Mouse (Mus musculus): Measurements from ENCODE around the gene Dscam.

Gene Dscam

GRCm38 (mm10) chr16:97018304-97018703, 152.2 kb downstream of the Dscam start:
- DNase-seq (ENCODE audit: low spot score), result no peak

GRCm38 (mm10) chr16:97017171-97017738, 153.3 kb downstream of the Dscam start:
- DNase-seq (ENCODE audit: low spot score), result peak; percentile 27

DNA sequence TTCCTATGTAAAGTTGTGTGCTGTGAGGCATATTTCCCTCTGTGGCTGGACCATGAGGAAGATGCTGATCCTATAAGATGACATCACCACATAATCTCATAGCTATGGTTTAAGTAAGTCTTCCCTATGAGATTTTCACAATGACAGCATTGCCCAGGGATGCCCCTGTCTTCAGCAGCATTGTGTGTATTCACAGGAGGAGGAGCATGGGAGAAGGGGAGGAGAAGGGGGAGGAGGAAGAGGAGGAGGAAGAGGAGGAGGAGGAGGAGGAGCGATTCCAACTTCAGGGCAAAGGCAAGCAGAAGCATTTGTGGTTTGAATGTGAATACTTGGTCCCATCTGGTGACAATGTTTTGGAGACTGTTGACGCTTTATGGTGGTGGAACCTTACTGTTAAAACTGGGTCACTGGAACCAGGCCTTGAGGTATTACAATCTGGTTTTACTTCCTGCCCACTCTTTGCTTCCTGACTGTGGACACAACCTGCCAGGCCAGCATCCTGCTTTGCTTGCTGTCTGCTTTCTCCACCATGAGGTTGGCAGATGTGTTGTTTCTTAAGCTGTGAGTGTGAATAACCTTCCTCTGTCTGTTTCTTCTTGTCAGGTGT, 154.2 kb downstream of the Dscam start:
- no peak for DNase-seq (ENCODE audit: low spot score)

DNA sequence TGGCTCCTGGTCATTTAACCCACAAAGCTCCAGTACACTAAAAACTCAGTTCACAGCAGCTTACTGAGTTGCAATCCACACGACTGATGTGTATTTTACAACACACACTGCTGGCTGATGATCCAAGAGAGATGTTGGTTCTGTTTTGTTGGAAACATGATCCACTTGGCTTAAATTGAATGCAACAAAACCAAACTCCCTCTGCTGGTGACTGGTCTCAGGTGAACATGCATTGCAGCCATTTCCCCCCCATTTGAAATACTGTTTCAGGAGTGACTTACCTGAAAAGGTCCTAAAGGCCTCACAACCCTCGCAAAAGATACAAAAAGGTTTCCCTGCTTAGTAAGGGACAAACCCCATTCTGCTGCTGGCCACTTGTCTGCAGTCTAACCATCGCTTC, 156.2 kb downstream of the Dscam start:
- peak; percentile 16 for DNase-seq (ENCODE audit: low spot score)

GRCm38 (mm10) chr16:97009116-97010055, 161.2 kb downstream of the Dscam start:
- DNase-seq (ENCODE audit: low spot score), result no peak

DNA sequence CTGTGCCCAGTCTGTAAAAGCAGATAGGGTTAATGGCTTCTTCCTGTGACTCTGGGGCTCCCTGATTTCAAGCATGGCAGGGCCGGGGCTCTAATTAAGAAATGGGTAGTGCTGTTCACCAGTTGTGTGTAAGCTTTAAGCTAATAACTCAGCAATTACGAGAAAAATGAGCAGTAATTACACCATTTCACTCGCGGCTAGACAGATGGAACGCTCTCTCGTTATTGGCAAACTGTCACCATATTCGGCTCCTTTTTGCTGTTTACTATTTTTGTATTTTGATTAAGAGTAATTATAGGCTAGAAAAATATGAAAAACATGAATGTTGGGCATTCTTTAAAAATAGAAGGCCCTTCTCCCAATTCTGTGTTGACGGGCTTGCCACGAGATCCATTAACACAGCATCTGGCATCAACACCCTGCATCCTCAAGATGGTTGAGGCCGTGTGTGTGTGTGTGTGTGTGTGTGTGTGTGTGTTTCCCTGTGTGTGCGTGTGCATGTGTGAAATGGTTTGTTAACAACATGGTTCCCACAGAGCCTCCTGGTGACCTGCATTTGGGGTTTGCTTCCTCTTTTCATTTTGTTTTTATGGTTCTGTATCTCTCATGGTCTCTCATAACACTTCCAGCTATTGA, 162.5 kb downstream of the Dscam start:
- no peak for DNase-seq (ENCODE audit: low spot score)

DNA sequence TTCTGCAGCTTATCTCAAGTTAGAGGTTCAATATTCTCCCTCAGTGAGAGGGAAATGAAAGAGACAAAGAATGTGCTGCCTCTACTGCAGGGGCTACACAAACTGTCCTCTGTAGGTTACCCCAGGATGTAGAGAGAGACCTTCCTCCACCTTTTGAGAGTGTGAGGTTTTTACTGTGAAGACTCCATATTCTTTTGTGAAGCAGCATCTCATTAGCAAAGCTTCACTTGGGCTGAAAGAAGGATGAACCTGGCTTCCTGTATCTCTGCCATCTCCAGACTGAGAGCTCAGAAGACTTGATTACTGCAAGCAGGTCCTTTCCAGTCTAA, 163.7 kb downstream of the Dscam start:
- DNase-seq (ENCODE audit: low spot score), result no peak

DNA sequence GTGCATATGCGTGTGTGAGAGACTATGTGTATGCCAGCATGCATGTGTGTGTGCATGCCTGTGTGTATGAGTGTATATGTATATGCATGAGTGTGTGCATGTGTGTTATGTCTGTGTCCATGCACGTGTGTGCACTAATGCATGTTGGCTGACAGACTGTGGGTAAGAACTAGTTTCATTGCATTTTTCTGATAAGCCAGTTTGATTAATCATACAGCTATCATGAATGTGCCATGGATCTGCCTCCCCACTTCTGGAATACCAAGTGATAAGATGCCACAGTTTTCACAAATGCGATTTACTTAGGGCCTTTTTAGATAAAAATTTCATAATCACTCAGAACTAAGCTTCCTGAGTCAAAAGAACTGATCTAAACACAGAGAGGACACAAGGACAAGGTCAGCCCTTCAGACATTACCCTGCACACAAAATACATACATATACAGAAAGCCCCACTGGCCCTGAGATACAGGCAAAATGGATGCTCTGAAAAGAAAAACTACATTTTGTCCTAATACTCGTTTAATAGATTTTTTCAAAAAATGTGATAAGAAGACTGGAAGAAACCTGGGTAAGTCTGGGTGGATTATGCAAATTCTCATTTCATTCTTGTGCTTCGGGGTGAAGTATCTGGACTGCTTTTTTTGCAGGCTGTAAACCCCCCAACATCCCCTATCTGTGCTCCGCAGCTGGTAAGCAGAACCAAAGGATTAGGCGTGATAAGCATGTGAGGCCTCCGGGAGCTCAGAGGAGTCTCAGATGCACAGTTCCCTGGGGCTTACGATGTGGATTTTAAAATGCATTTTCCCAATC, 164.3 kb downstream of the Dscam start:
- DNase-seq (ENCODE audit: low spot score), result no peak

DNA sequence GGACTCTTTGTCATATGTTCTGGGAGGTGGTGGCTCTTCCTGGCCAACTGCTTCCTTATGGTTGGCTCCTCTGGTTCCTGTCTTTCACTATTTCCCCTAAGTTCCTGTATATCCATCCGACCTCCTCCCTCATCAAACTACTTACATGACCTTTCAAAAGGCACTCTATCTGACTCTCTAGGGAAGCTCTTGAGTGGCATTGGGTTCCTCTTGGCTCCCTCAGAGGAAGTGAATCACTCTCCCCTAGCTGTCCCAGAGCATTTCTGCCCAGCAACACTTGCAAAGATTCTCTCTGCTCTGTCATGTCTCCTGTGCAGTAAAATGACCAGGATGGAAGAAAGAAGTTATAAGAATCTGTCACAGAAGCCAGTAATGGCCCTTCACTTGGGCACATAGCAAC, 166.6 kb downstream of the Dscam start:
- DNase-seq (ENCODE audit: low spot score), result no peak

DNA sequence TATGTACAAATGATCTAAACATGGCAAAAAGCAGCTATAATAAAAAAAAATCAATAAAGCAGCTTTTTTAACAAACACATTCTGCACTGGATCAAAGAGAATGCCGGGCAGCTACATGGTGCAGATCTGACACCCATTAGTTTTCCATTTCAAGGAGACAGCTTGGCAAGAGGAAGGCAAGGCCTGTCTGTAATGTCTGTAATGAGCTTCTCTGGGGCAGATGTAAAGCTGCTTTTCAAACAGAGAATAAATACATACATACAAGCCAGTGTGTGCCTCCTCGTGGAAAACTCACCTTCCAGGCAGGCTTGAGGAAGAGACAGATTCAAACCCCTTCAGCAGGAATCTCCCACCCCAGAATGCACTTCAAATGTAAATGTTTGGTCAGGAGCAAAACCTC, 167.7 kb downstream of the Dscam start:
- no peak for DNase-seq (ENCODE audit: low spot score)

- no peak for DNase-seq (ENCODE audit: low spot score)
These were observed 168.4 kb downstream of the Dscam start for GRCm38 (mm10) chr16:97002189-97002588.

GRCm38 (mm10) chr16:96996854-96997253, 173.7 kb downstream of the Dscam start:
- DNase-seq (ENCODE audit: low spot score), result no peak

- DNase-seq (ENCODE audit: low spot score), result no peak
These were observed 174.7 kb downstream of the Dscam start for GRCm38 (mm10) chr16:96995858-96996257.

GRCm38 (mm10) chr16:96987396-96987795, 183.2 kb downstream of the Dscam start:
- DNase-seq (ENCODE audit: low spot score), result no peak

GRCm38 (mm10) chr16:96973300-96973699, 197.3 kb downstream of the Dscam start:
- no peak for DNase-seq (ENCODE audit: low spot score)

DNA sequence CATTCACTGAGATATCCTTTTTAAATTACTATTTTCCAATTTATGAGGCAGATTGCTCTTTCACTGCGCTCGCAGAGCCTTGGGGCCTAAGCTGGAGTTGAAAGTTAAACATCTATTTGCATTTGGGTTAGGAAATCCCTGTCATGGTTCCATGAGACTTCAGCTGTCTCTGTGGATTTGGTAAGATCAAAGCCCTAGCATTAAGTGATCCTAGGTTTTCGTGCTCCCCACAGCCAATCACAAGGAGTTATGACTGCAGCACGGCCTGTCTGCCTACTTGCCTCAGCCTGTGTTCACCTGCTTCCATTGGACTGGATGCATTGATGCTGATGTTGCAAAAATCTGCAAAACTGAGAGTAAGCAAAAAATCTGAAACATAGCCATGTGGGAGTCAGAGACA, 198.8 kb downstream of the Dscam start:
- DNase-seq (ENCODE audit: low spot score), result no peak

GRCm38 (mm10) chr16:96970412-96970811, 200.1 kb downstream of the Dscam start:
- DNase-seq (ENCODE audit: low spot score), result no peak

GRCm38 (mm10) chr16:96969643-96970042, 200.9 kb downstream of the Dscam start:
- peak; percentile 37 for DNase-seq (ENCODE audit: low spot score)

DNA sequence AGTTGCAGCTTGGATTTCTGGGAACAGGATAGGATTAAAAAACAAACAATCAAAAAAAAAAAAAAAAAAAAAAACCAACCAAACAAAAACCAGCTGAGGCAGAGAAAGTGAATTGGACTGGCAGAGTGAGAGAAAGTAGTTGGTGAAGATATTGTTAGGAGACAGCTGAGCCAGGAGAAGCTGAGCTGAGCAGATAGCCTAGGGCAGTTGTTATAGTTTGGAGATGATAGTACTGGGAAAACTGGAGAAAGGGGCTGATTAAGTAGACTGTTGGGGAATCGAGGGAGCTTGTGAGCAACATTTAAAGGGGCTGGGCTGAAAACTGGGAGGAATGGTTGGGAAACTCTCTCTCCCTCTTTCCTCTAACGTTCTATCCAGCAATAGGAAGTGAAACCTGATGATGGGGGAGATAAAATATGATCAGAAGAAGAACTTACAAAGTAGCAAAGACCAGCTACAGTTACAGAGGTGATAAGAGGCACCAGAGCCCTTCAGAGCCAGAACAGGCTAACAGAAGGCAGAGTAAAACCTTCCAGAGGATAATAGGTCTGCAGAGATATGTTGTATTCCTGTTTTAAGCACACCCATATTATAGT, 201.6 kb downstream of the Dscam start:
- no peak for DNase-seq (ENCODE audit: low spot score)

GRCm38 (mm10) chr16:96959695-96960094, 210.9 kb downstream of the Dscam start:
- DNase-seq (ENCODE audit: low spot score), result no peak

GRCm38 (mm10) chr16:96945468-96946302, 224.9 kb downstream of the Dscam start:
- DNase-seq (ENCODE audit: low spot score), result peak; percentile 22
